Mouse (Mus musculus): ENCODE measurements around the gene Eef2k. TPM values are rescaled to one million over a fixed set of nuclear protein-coding genes. Genes with fewer than 3 reads are reported as not detected.

Eef2k gene
- polyA plus RNA-seq, 1 experiment from 2014 or later, result 14.1 TPM

DNA sequence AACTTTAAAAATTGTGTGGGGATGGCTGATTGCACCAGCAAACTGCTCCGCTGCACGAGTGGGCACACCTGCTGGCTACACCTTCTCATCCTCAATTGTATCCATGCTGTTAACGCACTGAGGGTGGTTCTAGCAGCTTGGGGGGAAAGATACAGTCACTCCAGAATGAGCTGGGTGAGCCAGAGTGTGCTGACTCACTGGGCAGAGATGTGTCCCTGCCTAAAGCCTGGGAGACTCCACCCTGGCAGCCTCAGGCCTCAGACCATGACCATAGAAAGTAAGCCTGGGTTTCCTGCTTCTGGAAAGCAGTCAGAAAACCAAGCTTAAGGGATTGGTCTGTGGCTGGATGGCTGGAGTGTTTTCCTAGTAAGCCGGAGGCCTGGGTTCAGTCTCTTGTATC lies 23.2 kb downstream of the Eef2k start:
- Histone ChIP-seq H3K9ac (ENCODE audit: low read depth, low read length) (no peak overlapping the region), H3K36me3 (ENCODE audit: control insufficient read depth, insufficient read depth) (no peaks in the 10 kb centered on the region), H3K4me2 (replicated peaks; ENCODE audit: low read depth) (peak overlapping the region; percentile 54; the same call in 1 of the 2 replicates)

DNA sequence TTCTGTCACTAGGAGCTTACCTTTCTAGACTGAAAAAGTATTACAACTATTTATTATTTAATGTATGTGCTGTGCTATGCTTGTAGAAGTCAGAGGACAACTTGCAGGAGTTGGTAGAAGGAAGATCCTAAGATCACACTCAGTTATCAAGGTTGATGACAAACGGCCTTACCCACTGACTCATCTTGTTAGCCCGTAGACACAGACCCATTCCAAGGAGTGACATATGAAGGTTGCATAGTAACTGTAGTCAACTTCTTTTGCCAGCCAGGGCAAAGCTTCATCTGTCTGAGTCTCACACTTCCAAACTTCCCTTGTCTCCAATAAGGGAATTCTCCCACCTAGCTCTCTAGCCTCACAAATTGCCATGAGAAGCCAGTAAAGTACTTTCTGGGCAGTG lies 24.1 kb downstream of the Eef2k start:
- no peaks in the 10 kb centered on the region for H3K27me3 ChIP-seq (replicated peaks; ENCODE audit: control insufficient read depth, insufficient read depth, low read length)
- H3K4me3 ChIP-seq (ENCODE audit: low read depth, low read length), result no peak overlapping the region
- no peaks in the 10 kb centered on the region for H3K9me3 ChIP-seq (ENCODE audit: control insufficient read depth)
- peaks cover 41% of the 10 kb centered on the region for H3K4me1 ChIP-seq (replicated peaks; ENCODE audit: control insufficient read depth, insufficient read depth, low read length)
- H3K9ac ChIP-seq (ENCODE audit: low read depth, low read length), result no peak overlapping the region
- no peak for TF ChIP-seq CTCF (IDR thresholded peaks at IDR 0.05; ENCODE audit: low read depth)
- ATAC-seq, result no peak
- no peaks in the 10 kb centered on the region for H3K36me3 ChIP-seq (ENCODE audit: control insufficient read depth, insufficient read depth)
- WGBS, result 58% methylated on average over 2 of the region's 2 CpGs
- H3K27ac ChIP-seq (ENCODE audit: low read depth, low read length), result 0 out of 2 replicates have a peak overlapping the region, but pooled peaks have one; percentile 21
- H3K4me2 ChIP-seq (replicated peaks; ENCODE audit: low read depth), result no peak overlapping the region

More for the DNA sequence above, 23.2 kb downstream of the Eef2k start:
- WGBS, result 28% methylated on average over 4 of the region's 4 CpGs
- no peak; the same call in 1 of the 2 replicates for TF ChIP-seq CTCF (IDR thresholded peaks at IDR 0.05; ENCODE audit: low read depth)
- H3K27me3 ChIP-seq (replicated peaks; ENCODE audit: control insufficient read depth, insufficient read depth, low read length), result no peaks in the 10 kb centered on the region
- peak overlapping the region; percentile 88 for H3K27ac ChIP-seq (ENCODE audit: low read depth, low read length)
- ATAC-seq, result peak; percentile 21; the same call in 1 of the 2 replicates
- peaks cover 46% of the 10 kb centered on the region for H3K4me1 ChIP-seq (replicated peaks; ENCODE audit: control insufficient read depth, insufficient read depth, low read length)
- H3K4me3 ChIP-seq (ENCODE audit: low read depth, low read length), result no peak overlapping the region
- H3K9me3 ChIP-seq (ENCODE audit: control insufficient read depth), result no peaks in the 10 kb centered on the region

DNA sequence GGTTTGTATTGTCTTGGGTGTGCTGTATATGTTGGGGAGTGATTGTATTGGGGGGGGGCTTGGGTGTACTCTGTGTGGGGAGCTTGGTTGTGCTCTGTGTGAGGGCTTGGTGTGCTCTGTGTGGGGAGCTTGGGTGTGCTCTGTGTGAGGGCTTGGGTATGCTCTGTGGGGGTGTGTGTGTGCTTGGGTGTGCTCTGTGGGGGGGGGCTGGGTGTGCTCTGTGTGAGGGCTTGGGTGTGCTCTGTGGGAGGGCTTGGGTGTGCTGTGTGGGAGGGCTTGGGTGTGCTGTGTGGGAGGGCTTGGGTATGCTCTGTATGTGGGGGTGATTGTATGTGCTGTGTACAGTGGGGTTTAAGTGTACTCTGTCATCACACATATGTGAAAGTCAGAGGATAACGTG lies 25.1 kb downstream of the Eef2k start:
- H3K9ac ChIP-seq (ENCODE audit: low read depth, low read length), result no peak overlapping the region
- WGBS, result 67% methylated on average over 1 of the region's 1 CpGs

DNA sequence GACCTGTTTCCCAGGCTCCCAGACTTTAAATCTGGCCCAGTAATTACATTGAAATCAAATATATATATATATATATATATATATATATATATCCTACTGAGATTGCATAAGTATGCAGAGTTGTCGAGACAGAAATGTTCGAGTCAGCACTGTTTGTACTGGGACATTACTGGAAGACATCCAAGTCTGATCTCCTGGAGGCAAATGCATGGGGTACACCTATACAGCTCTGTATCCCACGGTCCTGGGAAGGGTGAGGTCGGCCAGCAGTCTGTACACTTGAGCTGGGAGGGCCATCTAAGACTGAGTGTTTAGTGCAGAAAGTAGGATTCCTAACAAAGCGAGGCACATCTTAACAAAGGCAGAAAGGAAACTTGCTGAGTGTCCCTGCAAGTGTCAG lies 27.3 kb downstream of the Eef2k start:
- H3K36me3 ChIP-seq (ENCODE audit: control insufficient read depth, insufficient read depth), result 0 out of 2 replicates have a peak, but pooled peaks cover 2% of the 10 kb centered on the region
- 0 out of 2 replicates have a peak overlapping the region, but pooled peaks have one; percentile 17 for H3K9ac ChIP-seq (ENCODE audit: low read depth, low read length)
- no peak overlapping the region for H3K4me3 ChIP-seq (ENCODE audit: low read depth, low read length)
- 9% methylated on average over 5 of the region's 5 CpGs for WGBS
- peak overlapping the region; percentile 41; the same call in 1 of the 2 replicates for H3K27ac ChIP-seq (ENCODE audit: low read depth, low read length)
- no peaks in the 10 kb centered on the region for H3K9me3 ChIP-seq (ENCODE audit: control insufficient read depth)
- ATAC-seq, result no peak
- H3K4me2 ChIP-seq (replicated peaks; ENCODE audit: low read depth), result 0 out of 2 replicates have a peak overlapping the region, but pooled peaks have one; percentile 17
- H3K27me3 ChIP-seq (replicated peaks; ENCODE audit: control insufficient read depth, insufficient read depth, low read length), result no peaks in the 10 kb centered on the region
- TF ChIP-seq CTCF (IDR thresholded peaks at IDR 0.05; ENCODE audit: low read depth), result no peak
- peaks cover 26% of the 10 kb centered on the region; the same call in 1 of the 2 replicates for H3K4me1 ChIP-seq (replicated peaks; ENCODE audit: control insufficient read depth, insufficient read depth, low read length)

More for the DNA sequence above, 25.1 kb downstream of the Eef2k start:
- no peak for TF ChIP-seq CTCF (IDR thresholded peaks at IDR 0.05; ENCODE audit: low read depth)
- Histone ChIP-seq H3K4me2 (replicated peaks; ENCODE audit: low read depth) (no peak overlapping the region), H3K4me3 (ENCODE audit: low read depth, low read length) (no peak overlapping the region), H3K27me3 (replicated peaks; ENCODE audit: control insufficient read depth, insufficient read depth, low read length) (no peaks in the 10 kb centered on the region), H3K4me1 (replicated peaks; ENCODE audit: control insufficient read depth, insufficient read depth, low read length) (peaks cover 38% of the 10 kb centered on the region), H3K9me3 (ENCODE audit: control insufficient read depth) (no peaks in the 10 kb centered on the region), H3K27ac (ENCODE audit: low read depth, low read length) (no peak overlapping the region), H3K36me3 (ENCODE audit: control insufficient read depth, insufficient read depth) (no peaks in the 10 kb centered on the region)
- no peak for ATAC-seq

DNA sequence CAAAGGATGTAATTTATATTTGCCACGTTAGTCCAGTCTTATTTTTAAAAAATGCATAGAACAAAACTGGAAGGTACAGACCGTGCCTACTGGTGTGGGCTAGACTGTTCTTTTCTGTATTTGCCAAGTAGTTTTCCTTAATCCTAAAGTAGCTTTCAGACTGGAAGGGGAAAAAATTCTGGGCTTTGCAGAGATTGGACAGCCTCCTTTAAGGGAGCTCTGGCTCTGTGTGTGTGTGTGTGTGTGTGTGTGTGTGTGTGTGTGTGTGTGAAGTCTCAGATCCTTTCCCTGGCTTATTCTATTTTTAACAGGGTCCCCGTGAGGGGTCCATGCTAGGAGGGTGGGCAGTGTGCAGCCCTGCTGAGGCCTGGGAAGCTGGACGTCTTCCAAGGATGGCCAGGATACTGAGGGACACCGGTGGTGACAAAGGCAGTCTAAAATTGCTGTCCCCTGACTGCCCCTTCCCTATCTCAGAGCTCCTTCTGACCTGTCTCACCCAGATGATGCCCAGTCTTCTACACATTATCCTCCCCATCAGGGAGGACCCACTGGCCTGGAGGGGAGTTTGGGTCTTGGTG lies 27.9 kb downstream of the Eef2k start:
- TF ChIP-seq CTCF (IDR thresholded peaks at IDR 0.05; ENCODE audit: low read depth), result no peak
- Histone ChIP-seq H3K4me1 (replicated peaks; ENCODE audit: control insufficient read depth, insufficient read depth, low read length) (peaks cover 23% of the 10 kb centered on the region; the same call in 1 of the 2 replicates), H3K36me3 (ENCODE audit: control insufficient read depth, insufficient read depth) (0 out of 2 replicates have a peak, but pooled peaks cover 2% of the 10 kb centered on the region), H3K27ac (ENCODE audit: low read depth, low read length) (peak overlapping the region; percentile 41), H3K27me3 (replicated peaks; ENCODE audit: control insufficient read depth, insufficient read depth, low read length) (no peaks in the 10 kb centered on the region), H3K9ac (ENCODE audit: low read depth, low read length) (no peak overlapping the region), H3K9me3 (ENCODE audit: control insufficient read depth) (no peaks in the 10 kb centered on the region), H3K4me3 (ENCODE audit: low read depth, low read length) (no peak overlapping the region), H3K4me2 (replicated peaks; ENCODE audit: low read depth) (0 out of 2 replicates have a peak overlapping the region, but pooled peaks have one; percentile 17)
- no peak for ATAC-seq
- 52% methylated on average over 5 of the region's 5 CpGs for WGBS

DNA sequence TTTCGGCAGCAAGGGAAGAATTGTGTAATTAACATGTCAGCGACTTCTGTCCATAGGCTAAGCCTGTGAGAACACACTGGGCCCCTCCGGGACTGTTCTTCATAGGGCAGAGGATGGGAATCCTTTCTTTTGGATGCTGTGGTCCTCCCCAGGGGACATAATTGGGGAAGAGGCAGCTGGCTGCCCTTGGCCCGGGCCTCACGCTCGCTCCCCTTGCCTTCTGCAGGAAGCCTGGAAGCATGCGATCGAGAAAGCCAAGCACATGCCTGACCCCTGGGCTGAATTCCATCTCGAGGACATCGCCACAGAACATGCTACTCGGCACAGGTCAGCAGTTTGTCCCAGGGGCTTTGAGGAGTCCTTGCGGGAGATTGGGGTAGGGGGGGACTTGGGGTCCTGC lies 30.5 kb downstream of the Eef2k start:
- H3K9ac ChIP-seq (ENCODE audit: low read depth, low read length), result no peak overlapping the region
- H3K27me3 ChIP-seq (replicated peaks; ENCODE audit: control insufficient read depth, insufficient read depth, low read length), result no peaks in the 10 kb centered on the region
- 78% methylated on average over 12 of the region's 12 CpGs for WGBS
- no peaks in the 10 kb centered on the region for H3K9me3 ChIP-seq (ENCODE audit: control insufficient read depth)
- H3K4me3 ChIP-seq (ENCODE audit: low read depth, low read length), result no peak overlapping the region
- TF ChIP-seq CTCF (IDR thresholded peaks at IDR 0.05; ENCODE audit: low read depth), result no peak
- H3K36me3 ChIP-seq (ENCODE audit: control insufficient read depth, insufficient read depth), result 0 out of 2 replicates have a peak, but pooled peaks cover 2% of the 10 kb centered on the region
- no peak overlapping the region for H3K27ac ChIP-seq (ENCODE audit: low read depth, low read length)
- no peak overlapping the region for H3K4me2 ChIP-seq (replicated peaks; ENCODE audit: low read depth)
- ATAC-seq, result no peak
- H3K4me1 ChIP-seq (replicated peaks; ENCODE audit: control insufficient read depth, insufficient read depth, low read length), result 0 out of 2 replicates have a peak, but pooled peaks cover 20% of the 10 kb centered on the region

All from intestine, postnatal 0 days (tissue).